Mouse (Mus musculus) liver, embryonic 14.5 days (tissue): Measurements from ENCODE around the gene Olfr125. TPM values are rescaled to one million over a fixed set of nuclear protein-coding genes. Genes with fewer than 3 reads are reported as not detected.

Experiments used
- ATAC-seq: fragments of 200-750 bp; cut with Nextera tagmentation; 2 replicates; pipeline ENCODE4 v1.8.0; 2017; ENCODE audit warnings: moderate number of reproducible peaks, mild to moderate bottlenecking, moderate library complexity; ENCODE audit not compliant: insufficient read depth
- DNase-seq, 3 experiments: peaks; one replicate each; pipeline ENCODE4 v3.0.0-alpha.2; 2012 to 2013; ENCODE audit warnings: low read depth in 3 of 3, low spot score in 3 of 3
- H3K27ac ChIP-seq: fragments of 300-500 bp; sonication (generic); 2 replicates; pipeline ENCODE4 v1.5.1; 2014; ENCODE audit warnings: moderate library complexity, mild to moderate bottlenecking, control low read depth, inconsistent platforms
- H3K27me3 ChIP-seq: fragments of 300-500 bp; sonication (generic); 2 replicates; pipeline ENCODE4 v1.6.1; 2014; ENCODE audit warnings: mild to moderate bottlenecking, low read length, moderate library complexity; ENCODE audit not compliant: control insufficient read depth, insufficient read depth
- H3K36me3 ChIP-seq: fragments of 300-500 bp; sonication (generic); replicated peaks from 2 replicates; pipeline ENCODE4 v1.6.1; 2014; ENCODE audit warnings: low read depth; ENCODE audit not compliant: control insufficient read depth, insufficient read depth
- H3K4me1 ChIP-seq, 2 experiments: fragments of 200-500 bp in 1 of 2; fragments of 300-500 bp in 1 of 2; sonication (generic) in 1 of 2; replicated peaks; 2 replicates each; pipeline ENCODE4 v1.6.1; 2012 to 2014; ENCODE audit warnings: antibody characterized with exemption in 1 of 2, inconsistent platforms in 1 of 2, low read length in 1 of 2; ENCODE audit not compliant: control insufficient read depth in 2 of 2, insufficient read depth in 2 of 2
- H3K4me2 ChIP-seq: fragments of 300-500 bp; sonication (generic); 2 replicates; pipeline ENCODE4 v1.6.1; 2014; ENCODE audit warnings: low read depth, mild to moderate bottlenecking, control low read depth, moderate library complexity
- H3K4me3 ChIP-seq, 2 experiments: fragments of 200-500 bp in 1 of 2; fragments of 300-500 bp in 1 of 2; sonication (generic) in 1 of 2; 2 replicates each; pipeline ENCODE4 v1.5.1; 2012 to 2014; ENCODE audit warnings: low read depth in 2 of 2, low read length in 2 of 2, mild to moderate bottlenecking in 2 of 2, control low read depth in 1 of 2, inconsistent platforms in 1 of 2, moderate library complexity in 1 of 2; ENCODE audit not compliant: insufficient read depth in 1 of 2
- H3K9ac ChIP-seq: fragments of 300-500 bp; sonication (generic); replicated peaks from 2 replicates; pipeline ENCODE4 v1.6.1; 2014; ENCODE audit warnings: mild to moderate bottlenecking, control low read depth, moderate library complexity
- H3K9me3 ChIP-seq: fragments of 300-500 bp; sonication (generic); 2 replicates; pipeline ENCODE4 v1.6.1; 2016; ENCODE audit warnings: low read length, mixed read lengths; ENCODE audit not compliant: control insufficient read depth
- CTCF ChIP-seq: IDR thresholded peaks from 2 replicates; pipeline ENCODE4 v1.5.1; 2016; ENCODE audit warnings: antibody characterized with exemption, low read depth, control low read depth
- EP300 ChIP-seq: IDR thresholded peaks from 2 replicates; pipeline ENCODE4 v1.6.1; 2016; ENCODE audit warnings: antibody characterized with exemption, low read depth
- WGBS: fragments of 180-500 bp; shearing (Covaris S2); extraction: QIAGEN DNeasy Blood & Tissue Kit; methylation state at CpG from one replicate; pipeline ENCODE4 v1.1.7; 2014; ENCODE audit not compliant: insufficient replicate concordance; 5-methylcytosine and 5-hydroxymethylcytosine counted together
- polyA plus RNA-seq, 2 experiments: library from polyadenylated mRNA; depleted of rRNA in 1 of 2; stranded (reverse) in 1 of 2; unstranded in 1 of 2; fragments of >200 nt; fragmentation: Nextera tagmentation in 1 of 2; extraction: Ambion mirVana in 1 of 2; gene quantifications; 2 replicates each; pipeline versions ENCODE4 v1.2.1 to v1.2.3; 2012 to 2014

Gene Olfr125
- polyA plus RNA-seq, 2 experiments, result not detected

GRCm38 (mm10) chr17:37869676-37870205 lies 37.0 kb downstream of the Olfr125 start:
- H3K9ac ChIP-seq, result no peak overlapping the region
- ATAC-seq (no peak), DNase-seq (no peak)
- H3K27me3 ChIP-seq, result no peaks in the 10 kb centered on the region
- no peaks in the 10 kb centered on the region for H3K9me3 ChIP-seq
- H3K4me2 ChIP-seq, result no peak overlapping the region
- TF ChIP-seq EP300 (no peak), CTCF (no peak)
- WGBS, result 22% methylated on average over 8 of the region's 8 CpGs
- H3K4me3 ChIP-seq, result no peak overlapping the region
- no peaks in the 10 kb centered on the region for H3K4me1 ChIP-seq
- H3K36me3 ChIP-seq, result no peaks in the 10 kb centered on the region
- no peak overlapping the region for H3K27ac ChIP-seq

- Histone ChIP-seq H3K4me3 (no peak overlapping the region), H3K27me3 (no peaks in the 10 kb centered on the region), H3K4me2 (no peak overlapping the region), H3K9ac (no peak overlapping the region), H3K36me3 (no peaks in the 10 kb centered on the region), H3K4me1 (no peaks in the 10 kb centered on the region), H3K9me3 (no peaks in the 10 kb centered on the region), H3K27ac (no peak overlapping the region)
- ATAC-seq, result no peak
- TF ChIP-seq CTCF (no peak), EP300 (no peak)
- no peak for DNase-seq
- WGBS, result 32% methylated on average over 3 of the region's 3 CpGs
Measured at GRCm38 (mm10) chr17:37873830-37874229, 41.1 kb downstream of the Olfr125 start.

Other genes starting within 250 kb of the Olfr125 start
- not detected in 2 replicates for gene Olfr114, start 240.2 kb upstream of the Olfr125 start, polyA plus RNA-seq (2012; rRNA removed)
- not detected in 2 replicates for gene Olfr114, start 240.2 kb upstream of the Olfr125 start, polyA plus RNA-seq (2014; fragmentation: Nextera tagmentation; extraction: Ambion mirVana)
- gene Olfr115, start 205.8 kb upstream of the Olfr125 start, polyA plus RNA-seq (2012; rRNA removed), result not detected in 2 replicates
- not detected in 2 replicates for gene Olfr115, start 205.8 kb upstream of the Olfr125 start, polyA plus RNA-seq (2014; fragmentation: Nextera tagmentation; extraction: Ambion mirVana)
- gene Olfr116, start 205.8 kb upstream of the Olfr125 start, polyA plus RNA-seq (2012; rRNA removed), result not detected in 2 replicates
- gene Olfr116, start 205.8 kb upstream of the Olfr125 start, polyA plus RNA-seq (2014; fragmentation: Nextera tagmentation; extraction: Ambion mirVana), result not detected in 2 replicates
- not detected in 2 replicates for gene Olfr117, start 169.2 kb upstream of the Olfr125 start, polyA plus RNA-seq (2012; rRNA removed)
- gene Olfr117, start 169.2 kb upstream of the Olfr125 start, polyA plus RNA-seq (2014; fragmentation: Nextera tagmentation; extraction: Ambion mirVana), result not detected in 2 replicates
- not detected in 2 replicates for gene Olfr118, start 166.0 kb upstream of the Olfr125 start, polyA plus RNA-seq (2012; rRNA removed)
- not detected in 2 replicates for gene Olfr118, start 166.0 kb upstream of the Olfr125 start, polyA plus RNA-seq (2014; fragmentation: Nextera tagmentation; extraction: Ambion mirVana)
- not detected in 2 replicates for gene Olfr119, start 136.4 kb upstream of the Olfr125 start, polyA plus RNA-seq (2012; rRNA removed)
- not detected in 2 replicates for gene Olfr119, start 136.4 kb upstream of the Olfr125 start, polyA plus RNA-seq (2014; fragmentation: Nextera tagmentation; extraction: Ambion mirVana)
- gene Olfr120, start 111.1 kb upstream of the Olfr125 start, polyA plus RNA-seq (2012; rRNA removed), result not detected in 2 replicates
- gene Olfr120, start 111.1 kb upstream of the Olfr125 start, polyA plus RNA-seq (2014; fragmentation: Nextera tagmentation; extraction: Ambion mirVana), result not detected in 2 replicates
- gene Olfr121, start 84.1 kb upstream of the Olfr125 start, polyA plus RNA-seq (2012; rRNA removed), result not detected in 2 replicates
- not detected in 2 replicates for gene Olfr121, start 84.1 kb upstream of the Olfr125 start, polyA plus RNA-seq (2014; fragmentation: Nextera tagmentation; extraction: Ambion mirVana)
- not detected in 2 replicates for gene Olfr122, start 64.3 kb upstream of the Olfr125 start, polyA plus RNA-seq (2012; rRNA removed)
- gene Olfr122, start 64.3 kb upstream of the Olfr125 start, polyA plus RNA-seq (2014; fragmentation: Nextera tagmentation; extraction: Ambion mirVana), result not detected in 2 replicates
- gene Olfr123, start 39.4 kb upstream of the Olfr125 start, polyA plus RNA-seq (2012; rRNA removed), result not detected in 2 replicates
- gene Olfr123, start 39.4 kb upstream of the Olfr125 start, polyA plus RNA-seq (2014; fragmentation: Nextera tagmentation; extraction: Ambion mirVana), result not detected in 2 replicates
- not detected in 2 replicates for gene Olfr124, start 33.1 kb upstream of the Olfr125 start, polyA plus RNA-seq (2012; rRNA removed)
- gene Olfr124, start 33.1 kb upstream of the Olfr125 start, polyA plus RNA-seq (2014; fragmentation: Nextera tagmentation; extraction: Ambion mirVana), result not detected in 2 replicates
- not detected in 2 replicates for gene Olfr126, start 14.5 kb downstream of the Olfr125 start, polyA plus RNA-seq (2012; rRNA removed)
- not detected in 2 replicates for gene Olfr126, start 14.5 kb downstream of the Olfr125 start, polyA plus RNA-seq (2014; fragmentation: Nextera tagmentation; extraction: Ambion mirVana)
- not detected in 2 replicates for gene Olfr127, start 67.5 kb downstream of the Olfr125 start, polyA plus RNA-seq (2012; rRNA removed)
- gene Olfr127, start 67.5 kb downstream of the Olfr125 start, polyA plus RNA-seq (2014; fragmentation: Nextera tagmentation; extraction: Ambion mirVana), result not detected in 2 replicates
- gene Olfr128, start 87.6 kb downstream of the Olfr125 start, polyA plus RNA-seq (2012; rRNA removed), result not detected in 2 replicates
- gene Olfr128, start 87.6 kb downstream of the Olfr125 start, polyA plus RNA-seq (2014; fragmentation: Nextera tagmentation; extraction: Ambion mirVana), result not detected in 2 replicates
- gene Olfr761, start 120.1 kb downstream of the Olfr125 start, polyA plus RNA-seq (2012; rRNA removed), result not detected in 2 replicates
- gene Olfr761, start 120.1 kb downstream of the Olfr125 start, polyA plus RNA-seq (2014; fragmentation: Nextera tagmentation; extraction: Ambion mirVana), result not detected in 2 replicates
- gene Olfr129, start 227.1 kb downstream of the Olfr125 start, polyA plus RNA-seq (2012; rRNA removed), result not detected in 2 replicates
- not detected in 2 replicates for gene Olfr129, start 227.1 kb downstream of the Olfr125 start, polyA plus RNA-seq (2014; fragmentation: Nextera tagmentation; extraction: Ambion mirVana)
- not detected in 2 replicates for gene Olfr130, start 231.0 kb downstream of the Olfr125 start, polyA plus RNA-seq (2012; rRNA removed)
- gene Olfr130, start 231.0 kb downstream of the Olfr125 start, polyA plus RNA-seq (2014; fragmentation: Nextera tagmentation; extraction: Ambion mirVana), result not detected in 2 replicates